Mouse (Mus musculus): ENCODE measurements at regions not wholly inside any gene's neighbourhood (a gene's known extent, or its start where the extent isn't known, plus 50 kb on each side); places are given as distances from the start of the nearest gene placed in this dataset.

DNA sequence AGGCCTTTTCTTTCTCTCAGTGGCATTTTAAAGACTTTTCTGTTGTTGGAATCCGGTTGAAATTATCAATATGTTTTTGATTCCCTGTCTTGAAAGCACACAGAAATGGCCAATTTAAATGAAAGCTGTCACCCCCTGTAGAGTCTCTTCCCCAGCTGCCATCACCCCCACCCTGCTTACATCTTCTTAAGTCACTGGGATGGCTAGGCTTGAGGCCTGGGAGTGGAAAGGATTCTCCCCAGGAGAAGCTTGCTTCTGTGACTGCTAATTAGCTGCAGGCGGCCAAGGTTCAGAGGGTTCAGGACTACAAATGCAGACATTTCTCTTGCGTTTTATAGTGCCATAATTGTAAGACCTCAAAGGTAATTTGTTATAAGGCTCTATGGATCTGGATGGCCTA, 196.5 kb upstream of the Rasgrp1 start:
- TF ChIP-seq CTCF (IDR thresholded peaks at IDR 0.05; ENCODE audit: low read depth) = no peak
- TF ChIP-seq EP300 (optimal IDR thresholded peaks at IDR 0.05) = no peak

Data from stomach, postnatal 0 days (tissue).